Mouse (Mus musculus): ENCODE data around the gene Gtf2a2.
"Not testable (repeated sequence)": the region's sequence is repeated elsewhere in the genome, so short reads cannot be mapped to it uniquely, and the experiment has no call there.

Gene Gtf2a2

DNA sequence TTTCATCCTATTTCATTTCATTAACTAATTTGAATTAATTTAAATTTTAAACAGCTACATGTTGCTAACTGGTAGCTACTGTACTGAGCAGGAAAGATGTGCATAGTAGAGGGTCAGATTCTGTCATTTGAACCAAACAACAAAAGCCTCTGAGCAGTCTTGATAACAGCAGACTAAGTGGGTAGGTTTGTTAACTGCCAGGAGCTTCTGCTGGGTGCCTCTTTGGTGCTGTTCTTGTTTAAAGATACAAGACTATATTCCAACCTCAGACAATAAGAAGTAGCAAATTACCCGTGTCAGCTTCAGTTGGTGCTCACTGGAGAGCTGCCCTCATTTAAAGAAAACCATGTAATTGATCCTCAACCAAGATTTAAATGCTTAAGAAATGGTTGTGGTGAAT lies 9.3 kb downstream of the Gtf2a2 start:
- no peak for DNase-seq

DNA sequence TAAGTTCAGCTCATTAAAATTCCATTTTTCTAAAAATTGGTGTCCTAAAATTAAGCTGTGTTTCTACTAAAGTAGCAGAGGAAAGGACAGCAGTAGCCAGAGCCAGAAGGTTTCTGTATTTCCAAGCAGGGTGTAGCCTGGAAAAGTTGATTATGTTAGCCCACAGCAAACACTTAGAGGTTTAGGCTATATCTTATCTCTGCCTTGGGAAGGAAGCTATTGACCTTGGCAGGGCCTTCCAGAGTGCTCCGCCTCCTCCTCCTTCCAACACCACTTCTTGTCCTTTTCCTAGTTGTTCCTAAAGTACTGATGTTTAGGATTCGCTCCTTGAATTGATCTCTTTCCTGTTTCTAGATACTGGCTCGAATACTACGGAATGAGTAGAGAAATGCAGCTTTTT lies 9.7 kb downstream of the Gtf2a2 start:
- no peak for DNase-seq

GRCm38 (mm10) chr9:70023615-70024014 lies 11.3 kb downstream of the Gtf2a2 start:
- not testable (repeated sequence) for DNase-seq

DNA sequence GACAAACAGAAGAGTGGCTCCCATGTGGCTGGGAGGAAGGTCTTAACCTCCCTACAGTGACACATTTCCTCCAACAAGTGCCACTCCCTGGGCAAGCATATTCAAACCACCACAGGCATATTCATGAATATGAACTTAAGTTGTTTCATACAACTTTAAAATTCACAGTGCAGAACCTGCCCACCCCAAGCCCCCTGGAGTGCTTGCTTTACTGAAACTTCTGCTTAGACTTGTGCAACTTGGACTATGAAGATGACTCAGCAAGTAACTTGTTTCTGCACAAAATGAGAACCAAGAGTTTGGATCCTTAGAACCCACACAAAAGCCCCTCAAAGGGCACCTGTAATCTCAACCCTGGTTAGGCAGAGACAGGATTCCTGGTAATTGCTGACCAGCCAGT lies 12.3 kb downstream of the Gtf2a2 start:
- DNase-seq, result no peak

DNA sequence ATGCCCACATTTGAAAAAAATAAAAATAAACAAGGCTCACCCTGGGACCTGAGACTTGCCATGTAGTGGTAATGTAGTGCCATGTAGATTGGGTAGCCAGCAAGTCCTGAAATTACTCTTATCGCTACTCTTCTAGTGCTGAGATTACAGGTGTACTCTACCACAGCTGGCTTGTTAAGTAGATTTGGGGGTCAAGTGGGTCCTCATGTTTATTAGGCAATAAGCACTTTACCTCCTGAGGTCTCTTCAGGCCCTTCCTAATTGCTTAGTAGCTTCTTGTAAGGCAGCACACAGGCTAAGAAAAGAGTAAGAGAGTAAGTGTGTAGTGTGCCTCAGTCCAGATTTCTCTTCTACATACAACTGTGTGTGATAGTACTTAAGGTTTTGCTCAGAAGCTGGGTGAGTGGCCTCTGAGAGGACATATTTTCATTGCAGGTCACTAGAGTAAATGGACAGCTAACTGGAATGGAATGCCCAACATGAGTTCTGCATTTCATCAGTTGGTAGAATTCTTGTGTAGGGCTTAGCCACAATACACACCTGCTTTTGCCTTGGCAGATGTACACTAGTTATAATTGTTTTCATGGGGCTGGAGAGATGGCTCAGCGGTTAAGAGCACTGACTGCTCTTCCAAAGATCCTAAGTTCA lies 13.1 kb downstream of the Gtf2a2 start:
- DNase-seq, result no peak

GRCm38 (mm10) chr9:70032167-70032566 lies 19.8 kb downstream of the Gtf2a2 start:
- no peak for DNase-seq

DNA sequence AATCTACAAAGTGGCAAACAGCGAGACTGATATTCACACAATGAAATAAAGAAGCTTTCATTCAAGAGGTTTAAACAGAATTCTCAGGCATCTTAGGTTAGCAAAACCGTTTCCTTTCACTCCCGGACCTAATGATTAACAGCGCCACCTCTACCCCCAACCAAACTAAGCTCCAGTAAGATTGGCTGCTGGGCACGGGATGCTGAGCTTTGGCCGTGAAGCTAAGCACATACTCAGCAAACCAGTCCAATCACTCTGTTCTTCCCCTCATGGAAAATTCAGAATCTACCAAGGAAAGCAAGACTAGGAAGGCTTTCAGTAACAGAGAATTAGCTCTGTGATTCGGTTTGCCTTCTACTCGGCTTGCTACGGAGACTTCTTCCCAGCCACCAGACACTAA lies 20.7 kb downstream of the Gtf2a2 start:
- DNase-seq, result no peak

DNA sequence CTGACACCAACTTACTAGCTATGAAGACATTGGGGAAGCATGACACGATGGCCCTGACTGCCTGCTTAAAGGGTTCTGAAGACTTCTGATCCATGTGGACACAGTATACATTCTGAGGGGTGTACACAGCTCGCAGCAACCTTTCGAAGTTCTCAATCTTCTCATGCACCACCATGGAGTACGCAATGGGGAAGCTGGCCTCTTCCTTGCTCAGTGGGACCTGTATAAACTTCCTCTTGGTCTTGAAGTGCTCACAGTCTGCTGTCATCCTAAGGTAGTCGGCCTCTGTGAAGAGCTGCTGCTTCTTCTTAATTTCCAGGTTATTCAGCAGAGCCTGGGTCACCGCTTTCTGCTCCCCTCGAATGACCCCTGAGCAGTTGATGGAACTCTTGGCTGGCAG lies 22.4 kb downstream of the Gtf2a2 start:
- no peak for DNase-seq

GRCm38 (mm10) chr9:70036646-70037045 lies 24.3 kb downstream of the Gtf2a2 start:
- no peak for DNase-seq

DNA sequence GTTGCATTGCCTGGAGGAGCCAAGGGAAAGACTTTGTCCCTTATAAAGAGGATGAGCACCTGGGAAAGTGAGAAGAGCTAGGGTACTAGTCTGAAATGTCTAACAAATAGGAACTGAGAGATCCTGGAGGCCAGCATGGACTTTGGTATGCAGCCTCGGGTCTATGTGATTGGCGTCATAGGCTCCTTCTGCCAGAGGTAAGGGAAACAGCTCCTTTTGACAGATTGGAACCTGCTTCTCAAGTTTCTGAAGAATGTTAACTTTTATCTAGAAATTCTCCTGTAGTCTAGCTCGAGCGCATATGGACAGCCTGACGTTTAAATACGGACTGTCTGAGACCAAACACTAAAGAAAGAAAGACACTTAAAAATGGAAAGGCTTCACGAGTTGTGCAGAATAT lies 25.6 kb downstream of the Gtf2a2 start, which contains the start of gene Gcnt3:
Gcnt3 (minus strand) TSS at position 101 of the 400 bp plus-strand sequence.
- no peak for DNase-seq

- no peak for DNase-seq
Observed at GRCm38 (mm10) chr9:70039597-70040385, 27.4 kb downstream of the Gtf2a2 start.

DNA sequence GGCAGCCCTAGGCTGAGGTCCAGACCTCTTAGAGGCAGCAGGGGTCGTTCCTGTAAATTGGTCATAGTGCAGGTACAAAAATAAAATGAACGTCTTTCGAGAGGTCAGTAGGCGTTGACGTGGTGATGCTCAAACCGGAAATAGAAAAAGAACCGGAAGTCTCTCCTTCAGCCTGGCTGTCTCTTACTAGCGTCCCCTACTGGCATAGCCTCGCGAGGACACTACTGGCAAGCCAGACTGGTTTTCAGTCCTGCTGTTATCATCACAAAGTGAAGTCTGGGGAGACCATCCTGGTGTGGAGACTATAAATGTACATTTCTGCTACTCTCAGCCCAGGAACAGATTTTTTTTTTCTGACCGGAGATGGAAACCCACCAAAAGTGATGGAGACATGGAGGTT lies 28.2 kb downstream of the Gtf2a2 start:
- DNase-seq, result no peak

DNA sequence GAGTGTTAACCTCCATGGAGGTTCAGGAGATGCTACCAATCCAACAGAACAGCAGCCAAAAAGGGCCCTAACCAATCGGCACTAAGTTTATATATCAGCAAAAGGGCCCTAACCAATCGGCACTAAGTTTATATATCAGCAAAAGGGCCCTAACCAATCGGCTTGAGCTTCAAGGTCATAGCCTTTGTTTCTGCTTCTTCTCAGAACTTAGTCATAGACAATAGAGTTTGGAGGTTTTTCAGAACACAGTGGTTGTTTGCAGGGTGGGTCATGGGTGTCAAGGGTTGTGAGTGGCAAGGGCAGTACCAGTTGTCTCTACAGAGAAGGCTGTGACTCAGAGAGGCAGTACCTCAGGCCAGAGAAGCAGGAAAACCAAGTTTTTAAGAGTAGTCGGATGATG lies 29.8 kb downstream of the Gtf2a2 start:
- DNase-seq, result no peak

DNA sequence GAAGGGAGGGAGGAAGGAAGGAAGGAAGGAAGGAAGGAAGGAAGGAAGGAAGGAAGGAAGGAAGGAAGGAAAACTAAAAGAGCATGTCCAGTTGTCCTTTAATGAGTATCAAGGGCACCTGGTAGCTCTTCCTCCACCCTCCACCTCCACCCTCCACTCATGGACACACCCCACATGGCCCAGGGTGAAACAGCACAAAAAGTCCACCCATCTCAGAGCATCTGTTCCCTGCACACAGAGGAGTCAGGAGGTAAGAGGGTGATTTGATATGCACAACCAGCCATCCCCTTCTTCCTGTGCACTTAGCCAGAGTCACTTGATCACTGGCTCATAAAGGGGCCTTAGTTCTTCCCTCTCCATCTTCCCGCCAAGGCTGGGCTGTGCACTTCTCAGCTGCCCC lies 30.6 kb downstream of the Gtf2a2 start:
- no peak for DNase-seq

GRCm38 (mm10) chr9:70044865-70045264 lies 32.5 kb downstream of the Gtf2a2 start:
- DNase-seq, result no peak

GRCm38 (mm10) chr9:70046255-70046654 lies 33.9 kb downstream of the Gtf2a2 start:
- no peak for DNase-seq

GRCm38 (mm10) chr9:70047839-70048238 lies 35.5 kb downstream of the Gtf2a2 start:
- DNase-seq, result no peak

GRCm38 (mm10) chr9:70048280-70048679 lies 35.9 kb downstream of the Gtf2a2 start:
- DNase-seq, result no peak

- peak in 1 of 2 experiments; percentile 24 for DNase-seq
Observed at GRCm38 (mm10) chr9:70048751-70049415, 36.5 kb downstream of the Gtf2a2 start.

DNA sequence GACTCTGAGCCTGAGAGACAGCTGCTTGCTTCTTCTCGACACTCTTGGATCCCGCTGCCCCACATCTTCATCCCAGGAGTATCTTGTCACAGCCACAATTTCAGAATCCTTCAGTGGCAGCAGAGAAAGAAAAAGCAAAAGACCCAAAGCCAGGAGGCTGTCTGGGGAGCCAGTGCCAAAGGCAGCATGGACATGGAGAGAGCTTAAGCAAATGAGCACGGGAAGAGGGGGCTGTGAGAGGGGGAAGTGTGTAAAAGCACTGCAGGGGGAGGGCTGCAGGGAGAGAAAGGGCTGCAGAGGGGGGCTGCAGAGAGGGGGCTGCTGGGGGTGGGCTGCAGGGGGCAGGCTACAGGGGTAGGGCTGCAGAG lies 37.0 kb downstream of the Gtf2a2 start:
- DNase-seq, result peak in 1 of 2 experiments; percentile 22

- DNase-seq, result no peak
Observed at GRCm38 (mm10) chr9:70049839-70050238, 37.5 kb downstream of the Gtf2a2 start.

DNA sequence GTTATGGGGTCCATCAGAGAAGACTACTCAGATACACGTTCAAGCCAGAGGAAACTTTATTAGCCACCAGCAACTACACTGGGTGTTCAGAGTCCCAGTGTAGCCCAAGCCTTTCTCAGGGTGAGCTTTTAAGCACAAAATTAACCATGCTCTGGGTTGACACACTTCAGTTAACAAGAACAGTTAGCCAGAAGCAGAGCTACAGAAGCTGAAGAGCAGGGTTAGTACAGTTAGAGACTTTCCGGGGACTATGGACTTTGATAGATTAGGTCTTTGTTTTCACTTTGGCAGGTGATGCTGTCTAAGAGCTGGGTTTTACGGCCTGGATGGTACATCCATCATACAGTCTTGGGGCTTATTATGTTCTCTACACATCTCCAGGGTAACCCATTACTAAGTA lies 40.4 kb downstream of the Gtf2a2 start:
- no peak for DNase-seq

- DNase-seq, result no peak
Observed at GRCm38 (mm10) chr9:70053411-70053810, 41.1 kb downstream of the Gtf2a2 start.

DNA sequence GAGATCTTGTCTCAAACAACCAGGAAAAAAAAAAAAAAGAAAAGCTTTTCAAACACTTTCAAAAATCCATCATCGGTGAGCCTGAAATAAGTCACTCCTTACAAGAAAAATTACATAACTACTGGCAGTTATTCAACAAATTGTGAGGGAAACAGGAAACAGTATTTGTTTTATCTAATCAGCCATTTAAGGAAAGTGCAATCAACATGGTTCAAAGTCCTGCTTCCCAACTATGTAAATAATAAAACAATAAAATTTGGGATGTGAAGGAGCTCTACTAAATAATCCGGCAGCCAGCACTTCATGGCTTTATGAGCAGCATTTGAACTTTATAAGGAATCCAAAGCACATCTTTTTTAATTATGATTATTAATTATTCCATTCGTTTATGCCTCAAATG lies 49.7 kb downstream of the Gtf2a2 start:
- DNase-seq, result no peak
